Mouse (Mus musculus): ENCODE data around the gene Pcbd1. TPM values are rescaled to one million over a fixed set of nuclear protein-coding genes. Genes with fewer than 3 reads are reported as not detected.

Pcbd1 gene
- 70.4 and 73.5 TPM in 2 replicates for polyA plus RNA-seq (2015; fragmentation: Nextera tagmentation; extraction: Ambion mirVana)

- 9% methylated on average over 33 of the region's 33 CpGs for WGBS
Observed at GRCm38 (mm10) chr10:61089170-61090142, at the start of gene Pcbd1. Pcbd1 (plus strand) TSS chr10:61089331.

GRCm38 (mm10) chr10:61039657-61040056 lies 49.5 kb upstream of the Pcbd1 start:
- Histone ChIP-seq H3K4me3 (no peak overlapping the region), H3K9me3 (no peaks in the 10 kb centered on the region), H3K27ac (no peak overlapping the region), H3K4me1 (0 out of 2 replicates have a peak, but pooled peaks cover 2% of the 10 kb centered on the region), H3K36me3 (no peaks in the 10 kb centered on the region), H3K4me2 (no peak overlapping the region), H3K27me3 (no peaks in the 10 kb centered on the region), H3K9ac (no peak overlapping the region)
- WGBS = 60% methylated on average over 12 of the region's 12 CpGs
- ATAC-seq (ENCODE audit: borderline replicate concordance, extremely low read depth, low FRiP score, low TSS enrichment) = no peak

More at GRCm38 (mm10) chr10:61089170-61090142, at the start of gene Pcbd1:
- H3K9ac ChIP-seq = peak within 1 kb of the TSS; percentile 49
- peak within 1 kb of the TSS; percentile 46 for H3K4me3 ChIP-seq
- H3K4me1 ChIP-seq = peaks cover 12% of the 10 kb centered on the region
- peak; percentile 74 for ATAC-seq (ENCODE audit: borderline replicate concordance, extremely low read depth, low FRiP score, low TSS enrichment)
- peak within 1 kb of the TSS; percentile 74 for H3K27ac ChIP-seq
- H3K36me3 ChIP-seq = no peaks in the 10 kb centered on the region
- H3K4me2 ChIP-seq = peak within 1 kb of the TSS; percentile 75
- no peaks in the 10 kb centered on the region for H3K9me3 ChIP-seq
- H3K27me3 ChIP-seq = no peaks in the 10 kb centered on the region

GRCm38 (mm10) chr10:61045081-61045480 lies 44.0 kb upstream of the Pcbd1 start:
- Histone ChIP-seq H3K27ac (no peak overlapping the region), H3K36me3 (no peaks in the 10 kb centered on the region), H3K9ac (no peak overlapping the region), H3K4me3 (no peak overlapping the region), H3K4me1 (peaks cover 8% of the 10 kb centered on the region), H3K4me2 (no peak overlapping the region), H3K27me3 (no peaks in the 10 kb centered on the region), H3K9me3 (no peaks in the 10 kb centered on the region)
- ATAC-seq (ENCODE audit: borderline replicate concordance, extremely low read depth, low FRiP score, low TSS enrichment) = peak; percentile 32; the same call in 1 of the 2 replicates
- 15% methylated on average over 8 of the region's 8 CpGs for WGBS

- Histone ChIP-seq H3K36me3 (no peaks in the 10 kb centered on the region), H3K4me1 (no peaks in the 10 kb centered on the region), H3K9ac (no peak overlapping the region), H3K27me3 (no peaks in the 10 kb centered on the region; the same call in 1 of the 2 replicates), H3K4me3 (no peak overlapping the region), H3K27ac (no peak overlapping the region), H3K4me2 (no peak overlapping the region), H3K9me3 (no peaks in the 10 kb centered on the region)
- peak; percentile 32; the same call in 1 of the 2 replicates for ATAC-seq (ENCODE audit: borderline replicate concordance, extremely low read depth, low FRiP score, low TSS enrichment)
- 57% methylated on average over 14 of the region's 14 CpGs for WGBS
Observed at GRCm38 (mm10) chr10:61051993-61052613, 37.0 kb upstream of the Pcbd1 start.

- H3K27me3 ChIP-seq = no peaks in the 10 kb centered on the region; the same call in 1 of the 2 replicates
- H3K27ac ChIP-seq = no peak overlapping the region
- WGBS = 91% methylated on average over 7 of the region's 7 CpGs
- ATAC-seq (ENCODE audit: borderline replicate concordance, extremely low read depth, low FRiP score, low TSS enrichment) = no peak
- H3K36me3 ChIP-seq = no peaks in the 10 kb centered on the region
- no peaks in the 10 kb centered on the region for H3K9me3 ChIP-seq
- no peak overlapping the region for H3K4me3 ChIP-seq
- peaks cover 11% of the 10 kb centered on the region for H3K4me1 ChIP-seq
- no peak overlapping the region for H3K4me2 ChIP-seq
- H3K9ac ChIP-seq = no peak overlapping the region
Observed at GRCm38 (mm10) chr10:61056661-61057060, 32.5 kb upstream of the Pcbd1 start.

GRCm38 (mm10) chr10:61059101-61059500 lies 30.0 kb upstream of the Pcbd1 start:
- H3K9ac ChIP-seq = no peak overlapping the region
- H3K27me3 ChIP-seq = no peaks in the 10 kb centered on the region
- no peak overlapping the region for H3K27ac ChIP-seq
- H3K4me2 ChIP-seq = no peak overlapping the region
- no peaks in the 10 kb centered on the region for H3K36me3 ChIP-seq
- peaks cover 11% of the 10 kb centered on the region for H3K4me1 ChIP-seq
- no CpG with 5 or more reads among the region's 1 CpGs for WGBS
- H3K9me3 ChIP-seq = no peaks in the 10 kb centered on the region
- ATAC-seq (ENCODE audit: borderline replicate concordance, extremely low read depth, low FRiP score, low TSS enrichment) = no peak
- H3K4me3 ChIP-seq = no peak overlapping the region

GRCm38 (mm10) chr10:61059543-61060110 lies 29.5 kb upstream of the Pcbd1 start:
- H3K36me3 ChIP-seq = no peaks in the 10 kb centered on the region
- WGBS = 24% methylated on average over 6 of the region's 6 CpGs
- no peaks in the 10 kb centered on the region for H3K9me3 ChIP-seq
- H3K27me3 ChIP-seq = no peaks in the 10 kb centered on the region
- no peak overlapping the region for H3K4me2 ChIP-seq
- H3K4me1 ChIP-seq = peaks cover 11% of the 10 kb centered on the region
- no peak for ATAC-seq (ENCODE audit: borderline replicate concordance, extremely low read depth, low FRiP score, low TSS enrichment)
- no peak overlapping the region for H3K4me3 ChIP-seq
- H3K9ac ChIP-seq = no peak overlapping the region
- no peak overlapping the region for H3K27ac ChIP-seq

GRCm38 (mm10) chr10:61063271-61063864 lies 25.8 kb upstream of the Pcbd1 start:
- no peak overlapping the region for H3K4me2 ChIP-seq
- no peak overlapping the region for H3K27ac ChIP-seq
- WGBS = 81% methylated on average over 10 of the region's 10 CpGs
- H3K36me3 ChIP-seq = no peaks in the 10 kb centered on the region
- no peaks in the 10 kb centered on the region for H3K27me3 ChIP-seq
- H3K9me3 ChIP-seq = no peaks in the 10 kb centered on the region
- H3K4me3 ChIP-seq = no peak overlapping the region
- H3K9ac ChIP-seq = no peak overlapping the region
- H3K4me1 ChIP-seq = peaks cover 24% of the 10 kb centered on the region
- no peak for ATAC-seq (ENCODE audit: borderline replicate concordance, extremely low read depth, low FRiP score, low TSS enrichment)

GRCm38 (mm10) chr10:61064635-61065034 lies 24.5 kb upstream of the Pcbd1 start:
- no peak overlapping the region for H3K9ac ChIP-seq
- no peaks in the 10 kb centered on the region for H3K27me3 ChIP-seq
- H3K4me1 ChIP-seq = peaks cover 30% of the 10 kb centered on the region
- H3K36me3 ChIP-seq = no peaks in the 10 kb centered on the region
- 22% methylated on average over 8 of the region's 8 CpGs for WGBS
- ATAC-seq (ENCODE audit: borderline replicate concordance, extremely low read depth, low FRiP score, low TSS enrichment) = no peak; the same call in 1 of the 2 replicates
- no peak overlapping the region for H3K4me2 ChIP-seq
- H3K4me3 ChIP-seq = no peak overlapping the region
- no peaks in the 10 kb centered on the region for H3K9me3 ChIP-seq
- no peak overlapping the region for H3K27ac ChIP-seq

GRCm38 (mm10) chr10:61065287-61066005 lies 23.7 kb upstream of the Pcbd1 start:
- peak; percentile 37; the same call in 1 of the 2 replicates for ATAC-seq (ENCODE audit: borderline replicate concordance, extremely low read depth, low FRiP score, low TSS enrichment)
- no peak overlapping the region for H3K9ac ChIP-seq

More at GRCm38 (mm10) chr10:61065287-61066005, 23.7 kb upstream of the Pcbd1 start:
- Histone ChIP-seq H3K36me3 (no peaks in the 10 kb centered on the region), H3K27ac (0 out of 2 replicates have a peak overlapping the region, but pooled peaks have one; percentile 0), H3K27me3 (no peaks in the 10 kb centered on the region), H3K4me2 (no peak overlapping the region), H3K9me3 (no peaks in the 10 kb centered on the region), H3K4me1 (peaks cover 22% of the 10 kb centered on the region), H3K4me3 (no peak overlapping the region)
- WGBS = 51% methylated on average over 13 of the region's 13 CpGs

All from lung, embryonic 15.5 days (tissue).